Mouse (Mus musculus) liver, postnatal 0 days (tissue): ENCODE data around the gene Cpsf2. TPM values are rescaled to one million over a fixed set of nuclear protein-coding genes. Genes with fewer than 3 reads are reported as not detected.

Experiments
- ATAC-seq: fragments of 200-750 bp; cut with Nextera tagmentation; 2 replicates; pipeline ENCODE4 v1.8.0; 2017; ENCODE audit warnings: mild to moderate bottlenecking, moderate library complexity
- DNase-seq: peaks from one replicate; pipeline ENCODE4 v3.0.0-alpha.2; 2016
- H3K27ac ChIP-seq: fragments of 300-500 bp; sonication (generic); 2 replicates; pipeline ENCODE4 v1.5.1; 2014; ENCODE audit warnings: antibody characterized with exemption, moderate library complexity, mild to moderate bottlenecking, low read depth
- H3K27me3 ChIP-seq: fragments of 300-500 bp; sonication (generic); 2 replicates; pipeline ENCODE4 v1.6.1; 2014; ENCODE audit warnings: low read length, control low read depth, mixed read lengths; ENCODE audit not compliant: insufficient read depth
- H3K36me3 ChIP-seq: fragments of 300-500 bp; sonication (generic); replicated peaks from 2 replicates; pipeline ENCODE4 v1.6.1; 2014; ENCODE audit warnings: mild to moderate bottlenecking, control low read depth, low read length, moderate library complexity, mixed read lengths; ENCODE audit not compliant: insufficient read depth
- H3K4me1 ChIP-seq: fragments of 300-500 bp; sonication (generic); 2 replicates; pipeline ENCODE4 v1.6.1; 2014; ENCODE audit warnings: antibody characterized with exemption, mild to moderate bottlenecking, control low read depth; ENCODE audit not compliant: insufficient read depth
- H3K4me2 ChIP-seq: fragments of 300-500 bp; sonication (generic); 2 replicates; pipeline ENCODE4 v1.6.1; 2014; ENCODE audit warnings: low read depth, mild to moderate bottlenecking, low read length, moderate library complexity, mixed read lengths
- H3K4me3 ChIP-seq: fragments of 300-500 bp; sonication (generic); 2 replicates; pipeline ENCODE4 v1.5.1; 2014; ENCODE audit warnings: low read depth, low read length
- H3K9ac ChIP-seq: fragments of 300-500 bp; sonication (generic); replicated peaks from 2 replicates; pipeline ENCODE4 v1.6.1; 2014; ENCODE audit warnings: mild to moderate bottlenecking, moderate library complexity
- H3K9me3 ChIP-seq: fragments of 300-500 bp; sonication (generic); 2 replicates; pipeline ENCODE4 v1.6.1; 2016; ENCODE audit warnings: mild to moderate bottlenecking, control low read depth, low read length, mixed read lengths
- CTCF ChIP-seq: sonication (generic); IDR thresholded peaks from 2 replicates; pipeline ENCODE4 v1.5.1; 2016; ENCODE audit warnings: antibody characterized with exemption, low read depth
- EP300 ChIP-seq: IDR thresholded peaks from 2 replicates; pipeline ENCODE4 v1.6.1; 2016; ENCODE audit warnings: antibody characterized with exemption, low read depth, mild to moderate bottlenecking
- WGBS: fragments of 180-500 bp; shearing (Covaris S2); extraction: QIAGEN DNeasy Blood & Tissue Kit; methylation state at CpG from one replicate; pipeline ENCODE4 v1.1.7; 2014; ENCODE audit not compliant: insufficient replicate concordance; 5-methylcytosine and 5-hydroxymethylcytosine counted together
- polyA plus RNA-seq: library from polyadenylated mRNA; unstranded; fragments of >200 nt; fragmentation: Nextera tagmentation; extraction: Ambion mirVana; gene quantifications from 2 replicates; pipeline ENCODE4 v1.2.1, GENCODE M21; 2015

Gene Cpsf2
- polyA plus RNA-seq, 1 experiment from 2014 or later, result 12.0 TPM

GRCm38 (mm10) chr12:101978588-101978987 is 2.8 kb downstream of the Cpsf2 start:
- no peak for TF ChIP-seq EP300
- TF ChIP-seq CTCF, result no peak
- Histone ChIP-seq H3K9ac (no peak overlapping the region), H3K27me3 (no peaks in the 10 kb centered on the region), H3K27ac (peak overlapping the region; percentile 73), H3K36me3 (peaks cover 11% of the 10 kb centered on the region), H3K4me1 (peaks cover 36% of the 10 kb centered on the region), H3K4me3 (no peak overlapping the region), H3K9me3 (no peaks in the 10 kb centered on the region), H3K4me2 (peak overlapping the region; percentile 79)
- no peak for DNase-seq
- no peak for ATAC-seq
- WGBS, result 69% methylated on average over 1 of the region's 1 CpGs

GRCm38 (mm10) chr12:101979213-101979750 is 3.5 kb downstream of the Cpsf2 start:
- no peaks in the 10 kb centered on the region for H3K9me3 ChIP-seq
- 48% methylated on average over 8 of the region's 8 CpGs for WGBS
- no peak overlapping the region for H3K4me2 ChIP-seq
- TF ChIP-seq CTCF (no peak), EP300 (peak; percentile 56; the same call in 1 of the 2 replicates)
- peaks cover 35% of the 10 kb centered on the region for H3K4me1 ChIP-seq
- H3K4me3 ChIP-seq, result no peak overlapping the region
- peak overlapping the region; percentile 64 for H3K27ac ChIP-seq
- H3K36me3 ChIP-seq, result peaks cover 18% of the 10 kb centered on the region
- no peaks in the 10 kb centered on the region for H3K27me3 ChIP-seq
- H3K9ac ChIP-seq, result no peak overlapping the region
- DNase-seq (no peak), ATAC-seq (no peak)

- Histone ChIP-seq H3K36me3 (peaks cover 27% of the 10 kb centered on the region), H3K27me3 (no peaks in the 10 kb centered on the region), H3K4me2 (peak overlapping the region; percentile 30; the same call in 1 of the 2 replicates), H3K27ac (peak overlapping the region; percentile 64), H3K4me1 (peaks cover 33% of the 10 kb centered on the region), H3K9me3 (no peaks in the 10 kb centered on the region), H3K4me3 (no peak overlapping the region), H3K9ac (no peak overlapping the region)
- no peak for ATAC-seq
- peak; percentile 50 for DNase-seq
- WGBS, result 33% methylated on average over 5 of the region's 5 CpGs
- TF ChIP-seq CTCF (no peak), EP300 (no peak)
Measured at GRCm38 (mm10) chr12:101980266-101980665, 4.5 kb downstream of the Cpsf2 start.

- H3K27me3 ChIP-seq, result no peaks in the 10 kb centered on the region
- peak; percentile 52; the same call in 1 of the 2 replicates for ATAC-seq
- H3K27ac ChIP-seq, result peak overlapping the region; percentile 3; the same call in 1 of the 2 replicates
- DNase-seq, result no peak
- no peaks in the 10 kb centered on the region for H3K9me3 ChIP-seq
- WGBS, result 67% methylated on average over 2 of the region's 2 CpGs
- TF ChIP-seq CTCF (no peak), EP300 (no peak)
- H3K36me3 ChIP-seq, result peaks cover 35% of the 10 kb centered on the region
- no peak overlapping the region for H3K4me3 ChIP-seq
- no peak overlapping the region for H3K9ac ChIP-seq
- H3K4me2 ChIP-seq, result no peak overlapping the region
- peaks cover 32% of the 10 kb centered on the region for H3K4me1 ChIP-seq
Measured at GRCm38 (mm10) chr12:101981559-101981958, 5.8 kb downstream of the Cpsf2 start.

- no peak for TF ChIP-seq EP300
- no peak for TF ChIP-seq CTCF
- H3K4me2 ChIP-seq, result no peak overlapping the region
- peaks cover 19% of the 10 kb centered on the region for H3K4me1 ChIP-seq
- DNase-seq, result no peak
- no peak overlapping the region for H3K9ac ChIP-seq
- H3K36me3 ChIP-seq, result peaks cover 48% of the 10 kb centered on the region
- no peaks in the 10 kb centered on the region for H3K27me3 ChIP-seq
- H3K9me3 ChIP-seq, result no peaks in the 10 kb centered on the region
- 91% methylated on average over 9 of the region's 9 CpGs for WGBS
- ATAC-seq, result no peak
- no peak overlapping the region for H3K4me3 ChIP-seq
- no peak overlapping the region for H3K27ac ChIP-seq
Measured at GRCm38 (mm10) chr12:101982977-101983376, 7.2 kb downstream of the Cpsf2 start.

- Histone ChIP-seq H3K4me1 (peaks cover 4% of the 10 kb centered on the region), H3K27ac (no peak overlapping the region), H3K4me2 (no peak overlapping the region), H3K27me3 (no peaks in the 10 kb centered on the region), H3K9ac (no peak overlapping the region), H3K9me3 (no peaks in the 10 kb centered on the region), H3K36me3 (peaks cover 64% of the 10 kb centered on the region), H3K4me3 (no peak overlapping the region)
- 52% methylated on average over 3 of the region's 3 CpGs for WGBS
- no peak for ATAC-seq
- DNase-seq, result no peak
- TF ChIP-seq EP300 (no peak), CTCF (peak; percentile 60)
Measured at GRCm38 (mm10) chr12:101985110-101985509, 9.3 kb downstream of the Cpsf2 start.
